Mouse (Mus musculus) left cerebral cortex, adult 2 months (tissue): ENCODE data around the gene Spata9. TPM values are rescaled to one million over a fixed set of nuclear protein-coding genes. Genes with fewer than 3 reads are reported as not detected.
"Not testable (repeated sequence)": the region's sequence is repeated elsewhere in the genome, so short reads cannot be mapped to it uniquely, and the experiment has no call there.

Experiments
- DNase-seq, 2 experiments: peaks; one replicate each; pipeline ENCODE4 v3.0.0; 2021 to 2022; ENCODE audit warnings: low spot score in 2 of 2, mixed read lengths in 1 of 2; ENCODE audit errors: extremely low spot score in 1 of 2
- H3K27ac ChIP-seq: fragments of 200-600 bp; 2 replicates; pipeline ENCODE4 v1.8.1; 2022
- H3K4me3 ChIP-seq: fragments of 200-600 bp; 2 replicates; pipeline ENCODE4 v1.8.1; 2022
- CTCF ChIP-seq: fragments of 200-600 bp; IDR thresholded peaks from 2 replicates; pipeline ENCODE4 v1.8.1; 2022; ENCODE audit warnings: antibody characterized with exemption, mild to moderate bottlenecking, moderate library complexity
- intact Hi-C: fragments of 180-260 bp; cut with DNase I; formaldehyde crosslinking; loops from one replicate; pipeline ENCODE4 v1.15.1; 2025
- long read RNA-seq, 2 experiments: library from polyadenylated mRNA; stranded (forward); transcript quantifications; one replicate each; pipeline ENCODE4 v2.0.0; 2021; ENCODE audit warnings: borderline mapping rate in 2 of 2
- total RNA-seq, 2 experiments: library from RNA; stranded (reverse); gene quantifications; 2 replicates each; pipeline ENCODE4 v1.2.3; 2021

Gene Spata9
- not detected for total RNA-seq
- long read RNA-seq, experiment 1 = 0 reads
- long read RNA-seq, experiment 2 = 0 reads

DNA sequence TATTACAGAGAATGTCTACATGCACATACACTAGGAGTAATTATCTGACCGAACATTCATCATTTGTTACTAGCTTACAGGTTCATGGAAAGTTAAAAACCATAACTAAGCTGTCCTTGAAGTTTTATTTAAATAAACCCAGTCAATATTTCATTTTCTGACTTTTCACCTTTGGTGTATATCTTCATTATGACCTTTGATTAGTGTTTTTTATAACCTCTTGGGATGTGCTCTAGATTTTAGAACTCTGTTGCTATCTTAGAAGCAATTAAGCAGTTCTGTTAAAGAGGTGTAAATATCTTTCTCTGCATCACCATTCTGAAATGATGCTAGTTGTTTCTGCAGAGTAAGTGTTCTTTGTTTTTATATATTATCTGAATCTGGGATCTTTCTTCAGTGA is at the start of gene Spata9:
TSS of gene Spata9 (plus strand) at position 301 of the 400 bp plus-strand sequence.
- no peak for TF ChIP-seq CTCF
- Histone ChIP-seq H3K27ac (no peak within 1 kb of the TSS), H3K4me3 (no peak within 1 kb of the TSS)
- intact Hi-C loops = no loop called here
- DNase-seq = no peak

DNA sequence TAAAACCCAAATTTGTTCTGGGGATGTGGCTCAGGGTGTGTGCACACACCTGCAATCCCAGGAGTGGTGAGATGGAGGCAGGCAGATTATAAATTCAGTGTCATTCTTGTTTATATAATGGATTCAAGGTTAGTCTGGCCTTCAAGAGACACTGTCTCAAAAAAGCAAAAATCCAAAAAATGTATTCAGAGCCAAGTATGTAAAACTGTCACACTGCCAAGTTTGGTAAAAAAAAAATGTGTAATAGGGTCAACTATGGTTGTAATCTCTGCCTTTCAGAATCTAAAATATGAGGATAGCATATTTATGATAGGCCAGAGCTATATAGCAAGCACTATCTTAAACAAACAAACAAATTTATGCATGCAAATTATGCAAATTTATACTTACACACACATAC is 39.0 kb upstream of the Spata9 start:
- no peak for DNase-seq
- intact Hi-C loops = no loop called here
- no peak for TF ChIP-seq CTCF
- Histone ChIP-seq H3K27ac (no peak overlapping the region; the same call in 1 of the 2 replicates), H3K4me3 (no peak overlapping the region)

DNA sequence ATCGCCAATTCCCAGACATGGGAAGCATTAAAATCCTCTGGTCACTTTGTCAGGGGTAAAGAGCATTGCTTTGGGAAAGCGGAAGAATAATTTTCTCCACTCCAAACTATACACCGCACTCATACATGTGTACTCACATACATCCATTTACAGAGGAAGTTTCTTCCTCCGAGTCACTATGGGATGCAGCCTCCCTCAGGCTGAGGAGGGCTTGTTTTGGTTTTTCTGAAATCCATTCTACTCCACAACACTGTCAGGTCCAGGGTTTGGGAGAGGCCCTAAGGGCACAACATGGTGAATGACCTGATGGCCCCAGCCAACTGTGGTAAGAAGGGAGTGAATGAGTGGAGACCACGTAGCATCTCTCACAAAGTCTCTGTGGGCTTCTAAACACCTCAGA is 37.9 kb upstream of the Spata9 start:
- intact Hi-C loops, H3K4me3 ChIP-seq, DNase-seq, H3K27ac ChIP-seq: not testable (repeated sequence)

- TF ChIP-seq CTCF = no peak
- intact Hi-C loops = no loop called here
- no peak overlapping the region for H3K4me3 ChIP-seq
- no peak overlapping the region for H3K27ac ChIP-seq
- no peak for DNase-seq
Measured at GRCm38 (mm10) chr13:75930023-75930422, 36.9 kb upstream of the Spata9 start.

DNA sequence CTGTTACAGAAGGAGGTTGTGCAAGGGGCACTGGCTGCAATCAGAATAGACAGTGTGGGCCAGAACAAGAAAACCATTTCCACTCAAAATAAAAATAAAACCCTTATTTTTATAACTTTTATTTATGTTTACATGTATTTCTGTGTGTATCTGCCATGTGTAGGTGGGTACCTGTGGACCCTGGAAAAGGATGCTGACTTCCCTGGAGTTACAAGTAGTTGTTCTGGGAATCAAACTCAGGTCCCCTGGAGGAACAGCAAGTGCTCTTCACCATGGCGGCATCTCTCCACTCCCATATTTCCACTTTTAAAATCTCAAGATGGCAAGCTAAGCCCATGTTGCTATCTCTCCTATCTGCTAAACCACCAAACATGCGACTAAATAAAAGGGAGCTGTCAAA is 36.3 kb upstream of the Spata9 start:
- no peak for TF ChIP-seq CTCF
- H3K27ac ChIP-seq = no peak overlapping the region
- H3K4me3 ChIP-seq = no peak overlapping the region
- DNase-seq = no peak
- intact Hi-C loops = no loop called here

GRCm38 (mm10) chr13:75931073-75931472 is 35.9 kb upstream of the Spata9 start:
- peak; percentile 50 to 56 for DNase-seq
- TF ChIP-seq CTCF = no peak
- intact Hi-C loops = no loop called here
- H3K27ac ChIP-seq = no peak overlapping the region
- H3K4me3 ChIP-seq = no peak overlapping the region

GRCm38 (mm10) chr13:75933287-75933686 is 33.7 kb upstream of the Spata9 start:
- Histone ChIP-seq H3K27ac (no peak overlapping the region), H3K4me3 (no peak overlapping the region)
- no peak for TF ChIP-seq CTCF
- no peak for DNase-seq
- intact Hi-C loops = no loop called here

- no peak for TF ChIP-seq CTCF
- Histone ChIP-seq H3K4me3 (no peak overlapping the region), H3K27ac (no peak overlapping the region)
- no peak for DNase-seq
- intact Hi-C loops = no loop called here
Measured at GRCm38 (mm10) chr13:75938866-75939265, 28.1 kb upstream of the Spata9 start.

- intact Hi-C loops = loop anchor here (5.0 kb wide), 1 partner anchor 156 kb away; the partner anchor contains the start of genes Arsk and Ttc37
- Histone ChIP-seq H3K4me3 (no peak overlapping the region; the same call in 1 of the 2 replicates), H3K27ac (no peak overlapping the region)
- DNase-seq = no peak
- no peak for TF ChIP-seq CTCF
Measured at GRCm38 (mm10) chr13:75940791-75941517, 26.0 kb upstream of the Spata9 start.

GRCm38 (mm10) chr13:75941518-75942295 is 25.2 kb upstream of the Spata9 start:
- DNase-seq = no peak

GRCm38 (mm10) chr13:75942731-75943130 is 24.2 kb upstream of the Spata9 start:
- TF ChIP-seq CTCF = no peak; the same call in 1 of the 2 replicates
- H3K4me3 ChIP-seq = peak overlapping the region; percentile 91
- intact Hi-C loops = loop anchor here (1.0 to 5.0 kb wide), 3 partner anchors 76 to 155 kb away; partner anchors contain the start of genes Arsk, Rfesd and Ttc37
- peak overlapping the region; percentile 93 for H3K27ac ChIP-seq
- no peak for DNase-seq

More at GRCm38 (mm10) chr13:75941518-75942295, 25.2 kb upstream of the Spata9 start:
- TF ChIP-seq CTCF = peak; percentile 14
- Histone ChIP-seq H3K4me3 (peak overlapping the region; percentile 91), H3K27ac (no peak overlapping the region)
- intact Hi-C loops = loop anchor here (2.0 to 5.0 kb wide), 2 partner anchors 101 to 156 kb away; partner anchors contain the start of genes Arsk and Ttc37
